18 mouse cellular contexts compared by ENCODE assay signal in genomic region chr12:10686747-10687146, GRCm38 (mm10).
DNase-seq lines count a peak whose midpoint lies in the region; ATAC-seq and TF ChIP-seq lines count a peak whose summit lies in the region.
"Had no signal": no experiment of that assay in that cellular context is flagged by ENCODE, and none has a peak within 500 bp of the region (broad histone marks: within the 10 kb centered on the region; RNA-seq: fewer than 3 reads in every experiment).

No protein-coding gene starts in this region.

- no peaks in the 10 kb centered on the region for H3K9me3 ChIP-seq in hindbrain, embryonic 12.5 days (replicated peaks)
- no peaks in the 10 kb centered on the region for H3K9me3 ChIP-seq in hindbrain, postnatal 0 days (ENCODE audit: low read length)
- no peaks in the 10 kb centered on the region for H3K9me3 ChIP-seq in midbrain, postnatal 0 days (ENCODE audit: low read length)
- H3K9me3 ChIP-seq in midbrain, embryonic 10.5 days (replicated peaks), result no peaks in the 10 kb centered on the region
- H3K9me3 ChIP-seq in forebrain, embryonic 15.5 days, result no peaks in the 10 kb centered on the region
- H3K9me3 ChIP-seq in hindbrain, embryonic 16.5 days (ENCODE audit: control insufficient read depth, low read length), result no peaks in the 10 kb centered on the region
- H3K9me3 ChIP-seq: embryonic facial prominence, embryonic 15.5 days; heart, embryonic 12.5 days; intestine, embryonic 15.5 days had no signal

- H3K9ac ChIP-seq in hindbrain, embryonic 12.5 days, result no peak overlapping the region
- no peak overlapping the region for H3K9ac ChIP-seq in hindbrain, postnatal 0 days (replicated peaks; ENCODE audit: low read length)
- no peak overlapping the region for H3K9ac ChIP-seq in midbrain, postnatal 0 days (replicated peaks; ENCODE audit: low read length, poor library complexity, severe bottlenecking)
- no peak overlapping the region for H3K9ac ChIP-seq in forebrain, embryonic 15.5 days (replicated peaks)
- H3K9ac ChIP-seq in hindbrain, embryonic 16.5 days (ENCODE audit: low read depth, low read length), result no peak overlapping the region
- H3K9ac ChIP-seq: embryonic facial prominence, embryonic 15.5 days; heart, embryonic 12.5 days; intestine, embryonic 15.5 days had no signal

- no peak overlapping the region for H3K4me3 ChIP-seq in hindbrain, embryonic 12.5 days
- H3K4me3 ChIP-seq in hindbrain, postnatal 0 days (ENCODE audit: low read length), result no peak overlapping the region
- no peak overlapping the region for H3K4me3 ChIP-seq in midbrain, postnatal 0 days (ENCODE audit: low read depth, low read length)
- H3K4me3 ChIP-seq in midbrain, embryonic 10.5 days, result no peak overlapping the region
- H3K4me3 ChIP-seq in forebrain, embryonic 15.5 days, result no peak overlapping the region
- no peak overlapping the region for H3K4me3 ChIP-seq in hindbrain, embryonic 16.5 days (ENCODE audit: low read length)
- H3K4me3 ChIP-seq: embryonic facial prominence, embryonic 15.5 days; erythroblast, embryonic 14.5 days; gastrocnemius, adult 2 months; heart, embryonic 12.5 days; intestine, embryonic 15.5 days had no signal

- H3K36me3 ChIP-seq in hindbrain, embryonic 12.5 days, result no peaks in the 10 kb centered on the region
- H3K36me3 ChIP-seq in hindbrain, postnatal 0 days (ENCODE audit: insufficient read depth, low read length), result no peaks in the 10 kb centered on the region
- H3K36me3 ChIP-seq in midbrain, postnatal 0 days (ENCODE audit: insufficient read depth, low read length), result no peaks in the 10 kb centered on the region
- H3K36me3 ChIP-seq in midbrain, embryonic 10.5 days, result no peaks in the 10 kb centered on the region
- H3K36me3 ChIP-seq in forebrain, embryonic 15.5 days, result no peaks in the 10 kb centered on the region
- H3K36me3 ChIP-seq in hindbrain, embryonic 16.5 days (ENCODE audit: control insufficient read depth, insufficient read depth, low read length), result no peaks in the 10 kb centered on the region
- H3K36me3 ChIP-seq: embryonic facial prominence, embryonic 15.5 days; heart, embryonic 12.5 days; intestine, embryonic 15.5 days had no signal

- 78% methylated on average over 4 of the region's 4 CpGs for WGBS in hindbrain, embryonic 12.5 days
- WGBS in hindbrain, postnatal 0 days, result 61% methylated on average over 4 of the region's 4 CpGs
- 73% methylated on average over 4 of the region's 4 CpGs for WGBS in midbrain, postnatal 0 days
- WGBS in midbrain, embryonic 10.5 days, result 86% methylated on average over 4 of the region's 4 CpGs
- WGBS in forebrain, embryonic 15.5 days, result 32% methylated on average over 4 of the region's 4 CpGs
- WGBS in hindbrain, embryonic 16.5 days, result 52% methylated on average over 4 of the region's 4 CpGs

- H3K27ac ChIP-seq in hindbrain, embryonic 12.5 days, result no peak overlapping the region
- H3K27ac ChIP-seq in hindbrain, postnatal 0 days, result no peak overlapping the region
- no peak overlapping the region for H3K27ac ChIP-seq in midbrain, postnatal 0 days (ENCODE audit: low read depth, low read length)
- no peak overlapping the region for H3K27ac ChIP-seq in midbrain, embryonic 10.5 days (replicated peaks)
- H3K27ac ChIP-seq in forebrain, embryonic 15.5 days (replicated peaks), result no peak overlapping the region
- H3K27ac ChIP-seq in hindbrain, embryonic 16.5 days (ENCODE audit: low read depth, low read length), result no peak overlapping the region
- H3K27ac ChIP-seq: embryonic facial prominence, embryonic 15.5 days; gastrocnemius, adult 2 months; intestine, embryonic 15.5 days had no signal

- H3K4me1 ChIP-seq in hindbrain, embryonic 12.5 days, result no peaks in the 10 kb centered on the region
- no peaks in the 10 kb centered on the region for H3K4me1 ChIP-seq in hindbrain, postnatal 0 days (ENCODE audit: insufficient read depth, low read length)
- H3K4me1 ChIP-seq in midbrain, postnatal 0 days (ENCODE audit: insufficient read depth, low read length), result no peaks in the 10 kb centered on the region
- no peaks in the 10 kb centered on the region for H3K4me1 ChIP-seq in midbrain, embryonic 10.5 days
- no peaks in the 10 kb centered on the region for H3K4me1 ChIP-seq in forebrain, embryonic 15.5 days
- no peaks in the 10 kb centered on the region for H3K4me1 ChIP-seq in hindbrain, embryonic 16.5 days (ENCODE audit: control insufficient read depth, insufficient read depth, low read depth, low read length)
- H3K4me1 ChIP-seq: embryonic facial prominence, embryonic 15.5 days; heart, embryonic 12.5 days; intestine, embryonic 15.5 days had no signal

- DNase-seq in hindbrain, postnatal 0 days (ENCODE audit: low spot score), result no peak
- DNase-seq in midbrain, postnatal 0 days (ENCODE audit: low spot score), result peak; percentile 15
- DNase-seq in midbrain, embryonic 10.5 days (ENCODE audit: low spot score), result no peak
- DNase-seq in B cell, adult 2 months, result no peak
- DNase-seq: adrenal gland, adult 2 months; adrenal gland, postnatal 25 days; cerebellum, adult 2 months; cerebellum, postnatal 10 days; gastrocnemius, adult 2 months; gastrocnemius, postnatal 25 days; kidney, adult 18-20 months had no signal

- no peak overlapping the region for H3K4me2 ChIP-seq in hindbrain, embryonic 12.5 days (replicated peaks)
- H3K4me2 ChIP-seq in hindbrain, postnatal 0 days (ENCODE audit: low read depth, low read length), result no peak overlapping the region
- no peak overlapping the region for H3K4me2 ChIP-seq in midbrain, postnatal 0 days (ENCODE audit: low read depth, low read length, poor library complexity, severe bottlenecking)
- no peak overlapping the region for H3K4me2 ChIP-seq in forebrain, embryonic 15.5 days (replicated peaks)
- H3K4me2 ChIP-seq in hindbrain, embryonic 16.5 days (ENCODE audit: low read length), result no peak overlapping the region
- H3K4me2 ChIP-seq: embryonic facial prominence, embryonic 15.5 days; heart, embryonic 12.5 days; intestine, embryonic 15.5 days had no signal

- H3K27me3 ChIP-seq in hindbrain, embryonic 12.5 days, result no peaks in the 10 kb centered on the region
- no peaks in the 10 kb centered on the region for H3K27me3 ChIP-seq in hindbrain, postnatal 0 days (ENCODE audit: insufficient read depth, low read length)
- H3K27me3 ChIP-seq in midbrain, postnatal 0 days (ENCODE audit: insufficient read depth, low read length), result no peaks in the 10 kb centered on the region
- no peaks in the 10 kb centered on the region for H3K27me3 ChIP-seq in midbrain, embryonic 10.5 days (ENCODE audit: low read depth, poor library complexity, severe bottlenecking)
- no peaks in the 10 kb centered on the region for H3K27me3 ChIP-seq in forebrain, embryonic 15.5 days
- no peaks in the 10 kb centered on the region for H3K27me3 ChIP-seq in hindbrain, embryonic 16.5 days (replicated peaks; ENCODE audit: control insufficient read depth, insufficient read depth, low read length)
- H3K27me3 ChIP-seq: embryonic facial prominence, embryonic 15.5 days; heart, embryonic 12.5 days; intestine, embryonic 15.5 days had no signal

- TF ChIP-seq CTCF in hindbrain, postnatal 0 days (IDR thresholded peaks at IDR 0.05; ENCODE audit: low read depth), result no peak
- TF ChIP-seq CTCF in midbrain, postnatal 0 days (IDR thresholded peaks at IDR 0.05), result no peak

- ATAC-seq in hindbrain, embryonic 12.5 days (ENCODE audit: low FRiP score), result peak; percentile 78
- no peak for ATAC-seq in hindbrain, postnatal 0 days
- ATAC-seq in midbrain, postnatal 0 days (ENCODE audit: low FRiP score), result no peak
- ATAC-seq in forebrain, embryonic 15.5 days (replicated peaks), result peak; percentile 76; the same call in 1 of the 2 replicates
- peak; percentile 54; the same call in 1 of the 2 replicates for ATAC-seq in hindbrain, embryonic 16.5 days
- ATAC-seq: intestine, embryonic 15.5 days had no signal

Comparison
In these comparisons a context has a peak if more than half of its experiments do, and no peak if none do; other contexts are left out.
1. ATAC-seq: peak in hindbrain, embryonic 12.5 days (single experiment), forebrain, embryonic 15.5 days (single experiment) and hindbrain, embryonic 16.5 days (single experiment); none in hindbrain, postnatal 0 days (single experiment) and midbrain, postnatal 0 days (single experiment).